8 mouse cellular contexts compared by ENCODE assay signal in genomic region chr6:90369725-90370553, GRCm38 (mm10). TPM values are rescaled to one million over a fixed set of nuclear protein-coding genes. Genes with fewer than 3 reads are reported as not detected.
DNase-seq lines count a peak whose midpoint lies in the region; ATAC-seq and TF ChIP-seq lines count a peak whose summit lies in the region.

No protein-coding gene starts in this region.

- peak overlapping the region; percentile 98 for H3K4me2 ChIP-seq in forebrain, postnatal 0 days (ENCODE audit: low read depth)
- H3K4me2 ChIP-seq in intestine, embryonic 16.5 days (ENCODE audit: low read depth, low read length): peak overlapping the region; percentile 93
- peak overlapping the region; percentile 99 for H3K4me2 ChIP-seq in limb, embryonic 13.5 days (replicated peaks)
- peak overlapping the region; percentile 98 for H3K4me2 ChIP-seq in midbrain, embryonic 13.5 days (replicated peaks)
- peak overlapping the region; percentile 97 for H3K4me2 ChIP-seq in stomach, embryonic 14.5 days (replicated peaks; ENCODE audit: low read depth, low read length)

- no peak for DNase-seq in frontal cortex, adult 2 months (ENCODE audit: extremely low spot score in 1 of 2, low spot score in 1 of 2)
- DNase-seq in c-Kit-positive CD71-positive TER-119-positive erythroid progenitor cells, embryonic 14.5 days (ENCODE audit: low spot score): peak; percentile 25
- DNase-seq in forebrain, postnatal 0 days: peak; percentile 35

- peak; percentile 57 for ATAC-seq in frontal cortex, adult (ENCODE audit: low TSS enrichment)
- peak; percentile 77 for ATAC-seq in forebrain, postnatal 0 days
- peak; percentile 86 for ATAC-seq in intestine, embryonic 16.5 days
- peak; percentile 26 for ATAC-seq in limb, embryonic 13.5 days (ENCODE audit: low FRiP score, low read depth)
- peak; percentile 88 for ATAC-seq in midbrain, embryonic 13.5 days
- ATAC-seq in stomach, embryonic 14.5 days (ENCODE audit: insufficient number of reproducible peaks, insufficient read depth, low FRiP score, low read depth): peak; percentile 60

- no peaks in the 10 kb centered on the region for H3K9me3 ChIP-seq in forebrain, postnatal 0 days (ENCODE audit: low read length)
- no peaks in the 10 kb centered on the region for H3K9me3 ChIP-seq in intestine, embryonic 16.5 days (ENCODE audit: control insufficient read depth, low read length)
- H3K9me3 ChIP-seq in limb, embryonic 13.5 days: no peaks in the 10 kb centered on the region
- no peaks in the 10 kb centered on the region for H3K9me3 ChIP-seq in midbrain, embryonic 13.5 days
- no peaks in the 10 kb centered on the region for H3K9me3 ChIP-seq in stomach, embryonic 14.5 days (ENCODE audit: control insufficient read depth, low read depth, low read length)

- H3K27ac ChIP-seq in forebrain, postnatal 0 days (ENCODE audit: low read depth, low read length): peak overlapping the region; percentile 89
- H3K27ac ChIP-seq in intestine, embryonic 16.5 days (ENCODE audit: low read length): peak overlapping the region; percentile 84
- peak overlapping the region; percentile 67; the same call in 1 of the 2 replicates for H3K27ac ChIP-seq in limb, embryonic 13.5 days
- peak overlapping the region; percentile 83 for H3K27ac ChIP-seq in midbrain, embryonic 13.5 days
- peak overlapping the region; percentile 50; the same call in 1 of the 2 replicates for H3K27ac ChIP-seq in stomach, embryonic 14.5 days (ENCODE audit: low read length)

- peak overlapping the region; percentile 86 for H3K9ac ChIP-seq in forebrain, postnatal 0 days
- H3K9ac ChIP-seq in intestine, embryonic 16.5 days (ENCODE audit: low read depth, low read length): peak overlapping the region; percentile 88
- peak overlapping the region; percentile 81 for H3K9ac ChIP-seq in limb, embryonic 13.5 days
- peak overlapping the region; percentile 88 for H3K9ac ChIP-seq in midbrain, embryonic 13.5 days (replicated peaks)
- peak overlapping the region; percentile 67 for H3K9ac ChIP-seq in stomach, embryonic 14.5 days (replicated peaks; ENCODE audit: low read depth, low read length)

- H3K4me1 ChIP-seq in forebrain, postnatal 0 days (ENCODE audit: insufficient read depth): peaks cover 21% of the 10 kb centered on the region
- H3K4me1 ChIP-seq in intestine, embryonic 16.5 days (ENCODE audit: control insufficient read depth, insufficient read depth, low read length): peaks cover 19% of the 10 kb centered on the region
- peaks cover 23% of the 10 kb centered on the region for H3K4me1 ChIP-seq in limb, embryonic 13.5 days
- peaks cover 33% of the 10 kb centered on the region for H3K4me1 ChIP-seq in midbrain, embryonic 13.5 days (replicated peaks)
- H3K4me1 ChIP-seq in stomach, embryonic 14.5 days (ENCODE audit: control insufficient read depth, insufficient read depth, low read length): peaks cover 22% of the 10 kb centered on the region

- 1% methylated on average over 97 of the region's 98 CpGs for WGBS in forebrain, postnatal 0 days
- WGBS in intestine, embryonic 16.5 days: 0% methylated on average over 88 of the region's 98 CpGs
- under 1% methylated on average over 90 of the region's 98 CpGs for WGBS in limb, embryonic 13.5 days
- whole genome bisulfite sequencing in midbrain, embryonic 13.5 days: under 1% methylated on average over 85 of the region's 98 CpGs
- under 1% methylated on average over 81 of the region's 98 CpGs for WGBS in stomach, embryonic 14.5 days

- H3K4me3 ChIP-seq in forebrain, postnatal 0 days (ENCODE audit: low read depth, low read length): peak overlapping the region; percentile 91
- peak overlapping the region; percentile 92 for H3K4me3 ChIP-seq in intestine, embryonic 16.5 days (ENCODE audit: low read length)
- H3K4me3 ChIP-seq in limb, embryonic 13.5 days: peak overlapping the region; percentile 94
- H3K4me3 ChIP-seq in midbrain, embryonic 13.5 days (replicated peaks): peak overlapping the region; percentile 95
- peak overlapping the region; percentile 81 for H3K4me3 ChIP-seq in stomach, embryonic 14.5 days (ENCODE audit: low read depth, low read length)

- peaks cover 21% of the 10 kb centered on the region for H3K36me3 ChIP-seq in forebrain, postnatal 0 days (ENCODE audit: insufficient read depth)
- H3K36me3 ChIP-seq in intestine, embryonic 16.5 days (ENCODE audit: control insufficient read depth, insufficient read depth, low read length): peaks cover 8% of the 10 kb centered on the region; the same call in 1 of the 2 replicates
- peaks cover 28% of the 10 kb centered on the region for H3K36me3 ChIP-seq in limb, embryonic 13.5 days
- peaks cover 24% of the 10 kb centered on the region for H3K36me3 ChIP-seq in midbrain, embryonic 13.5 days
- H3K36me3 ChIP-seq in stomach, embryonic 14.5 days (ENCODE audit: control insufficient read depth, insufficient read depth, low read length): peaks cover 22% of the 10 kb centered on the region

- no peaks in the 10 kb centered on the region for H3K27me3 ChIP-seq in forebrain, postnatal 0 days (ENCODE audit: insufficient read depth, low read length)
- H3K27me3 ChIP-seq in intestine, embryonic 16.5 days (replicated peaks; ENCODE audit: control insufficient read depth, insufficient read depth, low read length): no peaks in the 10 kb centered on the region
- no peaks in the 10 kb centered on the region for H3K27me3 ChIP-seq in limb, embryonic 13.5 days
- H3K27me3 ChIP-seq in midbrain, embryonic 13.5 days: no peaks in the 10 kb centered on the region
- H3K27me3 ChIP-seq in stomach, embryonic 14.5 days (ENCODE audit: control insufficient read depth, insufficient read depth, low read length): no peaks in the 10 kb centered on the region

- no peak for TF ChIP-seq CTCF in forebrain, postnatal 0 days (IDR thresholded peaks at IDR 0.05; ENCODE audit: low read depth)

RNA-seq across cellular contexts. Expression of gene Zxdc, which starts 0.6 kb away (rescaled TPM):
- polyA plus RNA-seq in frontal cortex, adult 2 months (2012; rRNA removed): 16.7 and 18.3 TPM in 2 replicates
- 29.0 and 33.6 TPM in 2 replicates for total RNA-seq in forebrain, postnatal 0 days (2014; rRNA removed)
- 6.0 and 7.7 TPM in 2 replicates for polyA plus RNA-seq in forebrain, postnatal 0 days (2015; fragmentation: Nextera tagmentation; extraction: Ambion mirVana)
- polyA plus RNA-seq in intestine, embryonic 16.5 days (2015; fragmentation: Nextera tagmentation; extraction: Ambion mirVana): 4.4 and 4.9 TPM in 2 replicates
- polyA plus RNA-seq in limb, embryonic 13.5 days (2015; fragmentation: Nextera tagmentation; extraction: Ambion mirVana): 6.5 and 6.9 TPM in 2 replicates
- 11.0 TPM in 2 replicates for polyA plus RNA-seq in midbrain, embryonic 13.5 days (2015; fragmentation: Nextera tagmentation; extraction: Ambion mirVana)
- polyA plus RNA-seq in stomach, embryonic 14.5 days (2014; fragmentation: Nextera tagmentation; extraction: Ambion mirVana): 10.4 and 10.8 TPM in 2 replicates

RNA-seq across cellular contexts. Expression of gene Uroc1, which starts 36.9 kb away (rescaled TPM):
- polyA plus RNA-seq in frontal cortex, adult 2 months (2012; rRNA removed): not detected in 2 replicates
- not detected in 2 replicates for total RNA-seq in forebrain, postnatal 0 days (2014; rRNA removed)
- not detected in 2 replicates for polyA plus RNA-seq in forebrain, postnatal 0 days (2015; fragmentation: Nextera tagmentation; extraction: Ambion mirVana)
- 0.12 and 0.65 TPM in 2 replicates for polyA plus RNA-seq in intestine, embryonic 16.5 days (2015; fragmentation: Nextera tagmentation; extraction: Ambion mirVana)
- 0.04 and 0.05 TPM in 2 replicates for polyA plus RNA-seq in limb, embryonic 13.5 days (2015; fragmentation: Nextera tagmentation; extraction: Ambion mirVana)
- not detected in 2 replicates for polyA plus RNA-seq in midbrain, embryonic 13.5 days (2015; fragmentation: Nextera tagmentation; extraction: Ambion mirVana)
- not detected in 2 replicates for polyA plus RNA-seq in stomach, embryonic 14.5 days (2014; fragmentation: Nextera tagmentation; extraction: Ambion mirVana)

RNA-seq across cellular contexts. Expression of gene Chst13, which starts 45.0 kb away (rescaled TPM):
- polyA plus RNA-seq in frontal cortex, adult 2 months (2012; rRNA removed): 0.04 and 0.17 TPM in 2 replicates
- not detected in 2 replicates for total RNA-seq in forebrain, postnatal 0 days (2014; rRNA removed)
- polyA plus RNA-seq in forebrain, postnatal 0 days (2015; fragmentation: Nextera tagmentation; extraction: Ambion mirVana): not detected in 2 replicates
- polyA plus RNA-seq in intestine, embryonic 16.5 days (2015; fragmentation: Nextera tagmentation; extraction: Ambion mirVana): 0.34 and 1.1 TPM in 2 replicates
- polyA plus RNA-seq in limb, embryonic 13.5 days (2015; fragmentation: Nextera tagmentation; extraction: Ambion mirVana): 0.15 and 0.33 TPM in 2 replicates
- polyA plus RNA-seq in midbrain, embryonic 13.5 days (2015; fragmentation: Nextera tagmentation; extraction: Ambion mirVana): not detected in 2 replicates
- 0.25 and 0.39 TPM in 2 replicates for polyA plus RNA-seq in stomach, embryonic 14.5 days (2014; fragmentation: Nextera tagmentation; extraction: Ambion mirVana)

RNA-seq across cellular contexts. Expression of gene Cfap100, which starts 58.7 kb away (rescaled TPM):
- 6.3 TPM in 2 replicates for polyA plus RNA-seq in frontal cortex, adult 2 months (2012; rRNA removed)
- 3.4 and 6.5 TPM in 2 replicates for total RNA-seq in forebrain, postnatal 0 days (2014; rRNA removed)
- polyA plus RNA-seq in forebrain, postnatal 0 days (2015; fragmentation: Nextera tagmentation; extraction: Ambion mirVana): 4.0 and 4.9 TPM in 2 replicates
- polyA plus RNA-seq in intestine, embryonic 16.5 days (2015; fragmentation: Nextera tagmentation; extraction: Ambion mirVana): 0.27 and 0.32 TPM in 2 replicates
- 0.37 and 0.59 TPM in 2 replicates for polyA plus RNA-seq in limb, embryonic 13.5 days (2015; fragmentation: Nextera tagmentation; extraction: Ambion mirVana)
- polyA plus RNA-seq in midbrain, embryonic 13.5 days (2015; fragmentation: Nextera tagmentation; extraction: Ambion mirVana): 6.7 and 8.4 TPM in 2 replicates
- 0.61 and 0.71 TPM in 2 replicates for polyA plus RNA-seq in stomach, embryonic 14.5 days (2014; fragmentation: Nextera tagmentation; extraction: Ambion mirVana)

Comparison
In these comparisons a context has a peak if more than half of its experiments do, and no peak if none do; other contexts are left out.
1. ATAC-seq: peak in every context shown above with its lines; median percentile 88 in midbrain, embryonic 13.5 days; 86 in intestine, embryonic 16.5 days; 77 in forebrain, postnatal 0 days; 60 in stomach, embryonic 14.5 days; 57 in frontal cortex, adult; 26 in limb, embryonic 13.5 days.
2. DNase-seq: peak in c-Kit-positive CD71-positive TER-119-positive erythroid progenitor cells, embryonic 14.5 days (single experiment) and forebrain, postnatal 0 days (single experiment); none in frontal cortex, adult 2 months (0 of 2).
3. Peak in every context shown above with its lines, with median percentiles within 50 percentile points of each other: H3K27ac ChIP-seq, H3K4me2 ChIP-seq, H3K4me3 ChIP-seq and H3K9ac ChIP-seq.